Mouse (Mus musculus): ENCODE results near the gene Rab3a. TPM values are rescaled to one million over a fixed set of nuclear protein-coding genes. Genes with fewer than 3 reads are reported as not detected.

Gene Rab3a
- polyA plus RNA-seq, 1 experiment = 1,160 TPM

- no peak overlapping the region for H3K4me3 ChIP-seq (ENCODE audit: insufficient read depth, low read length)
- H3K27ac ChIP-seq (ENCODE audit: insufficient read depth, low read length) = no peak overlapping the region
- TF ChIP-seq POLR2A (IDR thresholded peaks at IDR 0.05; ENCODE audit: extremely low read depth, insufficient read depth, low read length) = no peak
- no peak for TF ChIP-seq CTCF (IDR thresholded peaks at IDR 0.05; ENCODE audit: extremely low read depth, insufficient read depth, low read length)
- H3K4me1 ChIP-seq (ENCODE audit: control insufficient read depth, insufficient read depth, low read length) = no peaks in the 10 kb centered on the region
Measured at GRCm38 (mm10) chr8:70719796-70720270, 34.6 kb upstream of the Rab3a start.

- Histone ChIP-seq H3K4me1 (ENCODE audit: control insufficient read depth, insufficient read depth, low read length) (no peaks in the 10 kb centered on the region), H3K4me3 (ENCODE audit: insufficient read depth, low read length) (no peak overlapping the region), H3K27ac (ENCODE audit: insufficient read depth, low read length) (no peak overlapping the region)
- TF ChIP-seq CTCF (IDR thresholded peaks at IDR 0.05; ENCODE audit: extremely low read depth, insufficient read depth, low read length) (peak; percentile 92), POLR2A (IDR thresholded peaks at IDR 0.05; ENCODE audit: extremely low read depth, insufficient read depth, low read length) (no peak)
Measured at GRCm38 (mm10) chr8:70720739-70721138, 33.7 kb upstream of the Rab3a start.

DNA sequence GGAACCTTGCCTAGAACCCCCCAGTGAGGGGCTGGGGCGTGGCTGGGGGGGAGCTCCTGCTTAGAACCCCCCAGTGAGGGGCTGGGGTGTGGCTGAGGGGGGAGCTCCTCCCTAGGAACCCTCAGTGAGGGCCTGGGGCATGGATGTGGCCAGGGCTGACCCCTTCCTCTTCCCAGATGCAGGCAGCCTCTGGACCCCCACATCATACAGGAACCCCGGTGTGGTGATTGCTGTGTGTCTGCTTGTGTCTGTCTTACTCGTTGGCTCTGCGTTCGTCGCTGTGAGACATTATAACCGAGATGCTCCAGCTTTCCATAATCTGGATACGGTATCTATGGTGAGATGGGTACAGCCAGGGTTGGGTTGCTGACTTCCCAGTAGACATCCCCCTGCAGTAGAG, 32.9 kb upstream of the Rab3a start:
- Histone ChIP-seq H3K27ac (ENCODE audit: insufficient read depth, low read length) (no peak overlapping the region), H3K4me3 (ENCODE audit: insufficient read depth, low read length) (no peak overlapping the region), H3K4me1 (ENCODE audit: control insufficient read depth, insufficient read depth, low read length) (no peaks in the 10 kb centered on the region)
- TF ChIP-seq CTCF (IDR thresholded peaks at IDR 0.05; ENCODE audit: extremely low read depth, insufficient read depth, low read length) (no peak), POLR2A (IDR thresholded peaks at IDR 0.05; ENCODE audit: extremely low read depth, insufficient read depth, low read length) (no peak)

DNA sequence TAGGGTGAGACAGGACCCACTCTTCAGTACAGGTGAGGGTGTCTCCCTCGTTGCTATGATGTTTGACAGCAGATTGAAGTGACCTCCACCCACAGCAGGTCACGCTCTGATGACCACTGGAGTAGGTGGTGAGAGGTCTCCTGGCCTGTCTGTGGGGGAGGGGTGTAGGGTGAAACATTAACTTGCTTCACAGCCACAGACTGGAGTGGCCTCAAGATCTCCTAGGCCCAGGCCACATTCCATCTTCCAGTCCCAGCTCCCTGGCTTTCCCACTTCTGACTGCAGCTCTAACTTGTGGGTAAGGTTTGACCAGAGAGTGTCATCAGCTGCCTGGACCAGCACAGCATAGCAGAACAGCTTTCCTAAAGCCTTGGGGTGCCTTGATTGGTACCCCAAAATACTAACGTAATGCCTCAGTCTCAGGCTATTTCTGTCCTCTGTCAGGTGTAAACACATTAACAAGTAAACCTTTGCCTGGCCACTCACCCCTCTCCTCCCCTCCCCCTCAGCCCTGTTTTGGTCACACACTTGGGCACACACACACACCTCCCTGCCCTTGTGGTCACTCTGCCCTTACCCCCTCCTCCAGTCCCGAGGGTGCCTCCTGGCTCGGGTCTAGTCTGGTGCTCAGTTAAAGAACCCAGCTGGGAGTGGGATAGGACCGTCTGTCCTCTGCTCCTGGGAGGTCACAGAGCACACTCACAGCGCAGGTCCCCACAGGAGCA, 30.8 kb upstream of the Rab3a start, which contains the start of gene Pde4c:
Gene Pde4c (plus strand): TSS at position 235 of the 725 bp plus-strand sequence.
- Histone ChIP-seq H3K27ac (ENCODE audit: insufficient read depth, low read length) (no peak within 1 kb of the TSS), H3K4me3 (ENCODE audit: insufficient read depth, low read length) (no peak within 1 kb of the TSS), H3K4me1 (ENCODE audit: control insufficient read depth, insufficient read depth, low read length) (no peaks in the 10 kb centered on the region)
- no peak for TF ChIP-seq CTCF (IDR thresholded peaks at IDR 0.05; ENCODE audit: extremely low read depth, insufficient read depth, low read length)
- no peak for TF ChIP-seq POLR2A (IDR thresholded peaks at IDR 0.05; ENCODE audit: extremely low read depth, insufficient read depth, low read length)

- no peak for TF ChIP-seq POLR2A (IDR thresholded peaks at IDR 0.05; ENCODE audit: extremely low read depth, insufficient read depth, low read length)
- TF ChIP-seq CTCF (IDR thresholded peaks at IDR 0.05; ENCODE audit: extremely low read depth, insufficient read depth, low read length) = no peak
- no peak overlapping the region for H3K4me3 ChIP-seq (ENCODE audit: insufficient read depth, low read length)
- H3K4me1 ChIP-seq (ENCODE audit: control insufficient read depth, insufficient read depth, low read length) = no peaks in the 10 kb centered on the region
- H3K27ac ChIP-seq (ENCODE audit: insufficient read depth, low read length) = no peak overlapping the region
Measured at GRCm38 (mm10) chr8:70724216-70724615, 30.3 kb upstream of the Rab3a start.

DNA sequence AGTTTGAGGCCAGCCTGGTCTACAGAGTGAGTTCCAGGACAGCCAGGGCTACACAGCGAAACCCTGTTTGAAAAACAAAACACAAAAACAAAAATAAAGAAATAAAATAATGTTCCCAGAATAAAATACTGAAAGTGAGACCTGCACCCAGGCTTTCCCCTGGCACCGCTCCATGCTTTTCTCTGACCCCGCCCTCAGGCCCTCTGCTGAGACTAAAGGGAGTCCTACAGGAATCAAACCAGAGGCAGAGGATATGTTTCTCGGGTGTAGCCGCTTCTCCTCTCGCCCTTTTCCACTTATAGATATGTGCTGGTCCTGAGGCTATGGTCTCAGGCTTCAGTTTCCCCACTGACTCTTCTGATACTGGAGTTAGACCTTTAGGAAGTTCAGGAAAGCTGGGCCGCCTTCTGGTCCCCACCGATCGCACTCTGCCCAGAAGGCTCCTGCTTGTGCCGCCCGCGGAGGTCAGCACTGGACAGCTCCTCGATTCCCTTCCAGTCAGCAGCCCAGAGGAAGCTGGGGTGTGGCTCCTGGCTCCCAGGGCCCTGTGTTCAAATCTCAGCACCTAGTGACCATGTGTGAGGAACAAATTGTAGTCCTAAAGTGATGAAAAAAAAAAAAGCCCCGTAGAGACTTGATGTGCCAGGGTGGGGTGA, 28.6 kb upstream of the Rab3a start:
- TF ChIP-seq CTCF (IDR thresholded peaks at IDR 0.05; ENCODE audit: extremely low read depth, insufficient read depth, low read length) = no peak
- TF ChIP-seq POLR2A (IDR thresholded peaks at IDR 0.05; ENCODE audit: extremely low read depth, insufficient read depth, low read length) = no peak
- no peak overlapping the region for H3K4me3 ChIP-seq (ENCODE audit: insufficient read depth, low read length)
- no peak overlapping the region for H3K27ac ChIP-seq (ENCODE audit: insufficient read depth, low read length)
- no peaks in the 10 kb centered on the region for H3K4me1 ChIP-seq (ENCODE audit: control insufficient read depth, insufficient read depth, low read length)

DNA sequence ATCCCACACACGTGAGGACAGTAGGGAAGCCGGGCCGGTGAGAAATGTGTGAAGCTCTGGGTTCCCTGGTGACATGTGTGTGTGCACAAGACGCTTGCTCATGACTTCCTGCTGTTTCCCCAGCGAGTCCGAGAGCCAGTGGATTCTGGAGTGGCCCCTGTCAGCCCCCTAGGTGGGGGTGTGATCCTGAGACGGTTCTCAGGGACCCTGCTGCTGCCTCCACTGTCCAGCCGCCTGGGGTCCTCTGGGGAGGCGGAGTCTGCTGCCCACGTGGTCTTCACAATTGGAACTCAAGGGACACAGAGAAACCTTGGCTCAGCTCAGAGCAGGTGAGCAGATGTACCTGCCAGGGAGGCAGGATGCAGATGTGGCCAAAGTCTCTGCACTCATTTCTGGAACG, 27.8 kb upstream of the Rab3a start:
- Histone ChIP-seq H3K4me1 (ENCODE audit: control insufficient read depth, insufficient read depth, low read length) (no peaks in the 10 kb centered on the region), H3K27ac (ENCODE audit: insufficient read depth, low read length) (no peak overlapping the region), H3K4me3 (ENCODE audit: insufficient read depth, low read length) (no peak overlapping the region)
- TF ChIP-seq POLR2A (IDR thresholded peaks at IDR 0.05; ENCODE audit: extremely low read depth, insufficient read depth, low read length) (no peak), CTCF (IDR thresholded peaks at IDR 0.05; ENCODE audit: extremely low read depth, insufficient read depth, low read length) (no peak)

GRCm38 (mm10) chr8:70729808-70730475, 24.5 kb upstream of the Rab3a start:
- TF ChIP-seq POLR2A (IDR thresholded peaks at IDR 0.05; ENCODE audit: extremely low read depth, insufficient read depth, low read length) (no peak), CTCF (IDR thresholded peaks at IDR 0.05; ENCODE audit: extremely low read depth, insufficient read depth, low read length) (no peak)
- Histone ChIP-seq H3K4me3 (ENCODE audit: insufficient read depth, low read length) (no peak overlapping the region), H3K27ac (ENCODE audit: insufficient read depth, low read length) (no peak overlapping the region), H3K4me1 (ENCODE audit: control insufficient read depth, insufficient read depth, low read length) (no peaks in the 10 kb centered on the region)

GRCm38 (mm10) chr8:70730956-70731355, 23.5 kb upstream of the Rab3a start:
- Histone ChIP-seq H3K27ac (ENCODE audit: insufficient read depth, low read length) (no peak overlapping the region), H3K4me1 (ENCODE audit: control insufficient read depth, insufficient read depth, low read length) (no peaks in the 10 kb centered on the region), H3K4me3 (ENCODE audit: insufficient read depth, low read length) (no peak overlapping the region)
- TF ChIP-seq CTCF (IDR thresholded peaks at IDR 0.05; ENCODE audit: extremely low read depth, insufficient read depth, low read length) (no peak), POLR2A (IDR thresholded peaks at IDR 0.05; ENCODE audit: extremely low read depth, insufficient read depth, low read length) (no peak)
